Mouse (Mus musculus) liver, adult 2 months (tissue): Measurements from ENCODE around the gene Mmp9.

Experiments
- CTCF ChIP-seq: fragments of 200-500 bp; IDR thresholded peaks from 2 replicates; pipeline ENCODE4 v1.5.1; 2011; ENCODE audit warnings: low read depth, low read length, control low read depth
- POLR2A ChIP-seq: fragments of 200-500 bp; IDR thresholded peaks from 2 replicates; pipeline ENCODE4 v1.6.1; 2011; ENCODE audit warnings: low read length, control low read depth; ENCODE audit not compliant: insufficient read depth; ENCODE audit errors: extremely low read depth

DNA sequence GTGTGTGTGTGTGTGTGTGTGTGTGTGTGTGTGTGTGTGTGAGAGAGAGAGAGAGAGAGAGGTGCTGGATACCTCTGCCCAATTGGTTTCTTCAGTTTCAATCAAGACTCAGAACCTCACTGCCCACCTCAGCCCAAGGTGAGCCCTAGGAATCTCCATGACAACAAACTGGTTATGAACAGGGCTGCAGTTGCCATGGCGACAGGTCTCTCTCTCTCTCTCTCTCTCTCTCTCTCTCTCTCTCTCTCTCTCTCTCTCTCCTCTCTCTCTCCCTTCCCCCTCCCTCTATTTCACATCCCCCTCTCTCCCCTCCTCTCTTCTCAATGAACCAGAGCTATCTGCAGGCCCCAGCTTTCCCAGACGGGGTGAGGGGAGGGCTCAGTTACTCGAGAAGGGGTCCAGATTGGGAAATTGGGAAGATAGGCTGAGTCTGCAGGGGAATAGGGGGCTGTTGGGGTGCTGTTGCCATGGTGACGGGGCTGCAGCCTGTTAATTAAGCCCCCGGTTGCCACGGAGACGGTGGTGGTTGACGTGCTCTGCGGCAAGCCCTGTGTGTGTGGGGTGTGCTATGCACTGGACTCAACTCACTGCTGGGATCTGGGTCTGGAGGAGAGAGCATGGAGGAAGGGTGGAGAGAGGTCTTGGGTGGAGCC, 23.8 kb downstream of the Mmp9 start:
- TF ChIP-seq CTCF (no peak), POLR2A (no peak)
